Mouse (Mus musculus): Measurements from ENCODE around the gene Agk. TPM values are rescaled to one million over a fixed set of nuclear protein-coding genes. Genes with fewer than 3 reads are reported as not detected.
A peak's percentile ranks its signal among the peaks of the same experiment; 100 is the strongest.

Gene Agk
- polyA plus RNA-seq, 1 experiment from 2014 or later, result 11.0 TPM

DNA sequence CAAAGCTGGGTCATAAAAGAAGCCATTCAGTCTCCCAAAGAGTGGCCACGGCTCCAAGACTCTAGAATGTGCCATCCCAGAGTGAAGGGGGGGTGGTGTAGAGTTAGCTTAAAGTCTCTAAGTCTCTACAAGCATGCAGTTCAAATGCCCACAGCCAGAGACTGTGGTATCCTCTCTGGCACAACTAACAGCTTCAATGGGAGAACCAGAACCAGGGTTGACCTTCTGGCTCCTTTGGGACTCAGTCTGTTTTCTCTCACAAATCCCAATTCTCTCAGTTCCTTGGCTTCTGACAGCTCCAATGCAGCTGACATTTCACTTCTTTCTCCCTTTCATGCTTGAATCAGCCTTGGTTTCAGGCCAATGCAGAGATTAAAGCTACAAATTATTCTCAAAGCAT is 98.0 kb downstream of the Agk start:
- Histone ChIP-seq H3K9me3 (replicated peaks; ENCODE audit: control insufficient read depth, low read length) (no peaks in the 10 kb centered on the region), H3K27me3 (ENCODE audit: control insufficient read depth, insufficient read depth, low read depth, low read length) (no peaks in the 10 kb centered on the region), H3K36me3 (ENCODE audit: control insufficient read depth, insufficient read depth) (no peaks in the 10 kb centered on the region), H3K4me2 (ENCODE audit: low read depth, low read length) (no peak overlapping the region), H3K27ac (ENCODE audit: low read length) (no peak overlapping the region), H3K4me1 (ENCODE audit: control insufficient read depth, low read depth, low read length) (no peaks in the 10 kb centered on the region), H3K4me3 (ENCODE audit: low read depth, low read length) (no peak overlapping the region), H3K9ac (ENCODE audit: low read depth, low read length) (no peak overlapping the region)
- 62% methylated on average over 1 of the region's 1 CpGs for WGBS (ENCODE audit: insufficient replicate concordance)
- ATAC-seq (ENCODE audit: low read depth), result no peak

- Histone ChIP-seq H3K4me3 (ENCODE audit: low read depth, low read length) (no peak overlapping the region), H3K27ac (ENCODE audit: low read length) (no peak overlapping the region), H3K4me1 (ENCODE audit: control insufficient read depth, low read depth, low read length) (no peaks in the 10 kb centered on the region), H3K9ac (ENCODE audit: low read depth, low read length) (no peak overlapping the region), H3K4me2 (ENCODE audit: low read depth, low read length) (no peak overlapping the region), H3K36me3 (ENCODE audit: control insufficient read depth, insufficient read depth) (no peaks in the 10 kb centered on the region), H3K9me3 (replicated peaks; ENCODE audit: control insufficient read depth, low read length) (no peaks in the 10 kb centered on the region), H3K27me3 (ENCODE audit: control insufficient read depth, insufficient read depth, low read depth, low read length) (no peaks in the 10 kb centered on the region)
- 64% methylated on average over 1 of the region's 1 CpGs for WGBS (ENCODE audit: insufficient replicate concordance)
- no peak for ATAC-seq (ENCODE audit: low read depth)
Observed at GRCm38 (mm10) chr6:40423774-40424173, 98.8 kb downstream of the Agk start.

DNA sequence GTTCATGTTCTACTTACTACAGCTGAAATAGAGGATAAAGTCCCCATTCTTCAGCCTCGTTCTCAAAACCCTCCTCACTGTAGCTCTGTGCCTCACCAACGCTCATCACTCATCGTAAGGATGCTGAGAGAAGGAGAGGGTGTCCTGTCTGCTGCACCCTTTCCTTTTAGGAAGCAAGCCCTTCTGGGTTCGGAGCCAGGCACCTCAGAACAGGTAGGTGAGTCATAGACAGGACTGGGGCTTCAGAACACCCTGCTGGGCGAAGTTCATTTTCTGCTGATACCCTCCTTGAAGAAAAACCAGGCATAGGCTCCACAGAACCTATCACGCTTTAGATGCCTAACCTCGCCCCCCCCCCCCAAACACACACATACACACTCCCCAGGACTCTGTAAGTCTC is 102.5 kb downstream of the Agk start:
- Histone ChIP-seq H3K4me1 (ENCODE audit: control insufficient read depth, low read depth, low read length) (peaks cover 2% of the 10 kb centered on the region), H3K27me3 (ENCODE audit: control insufficient read depth, insufficient read depth, low read depth, low read length) (no peaks in the 10 kb centered on the region), H3K27ac (ENCODE audit: low read length) (no peak overlapping the region), H3K4me2 (ENCODE audit: low read depth, low read length) (no peak overlapping the region), H3K9ac (ENCODE audit: low read depth, low read length) (no peak overlapping the region), H3K9me3 (replicated peaks; ENCODE audit: control insufficient read depth, low read length) (no peaks in the 10 kb centered on the region), H3K4me3 (ENCODE audit: low read depth, low read length) (no peak overlapping the region), H3K36me3 (ENCODE audit: control insufficient read depth, insufficient read depth) (no peaks in the 10 kb centered on the region)
- ATAC-seq (ENCODE audit: low read depth), result no peak
- 62% methylated on average over 7 of the region's 7 CpGs for WGBS (ENCODE audit: insufficient replicate concordance)

DNA sequence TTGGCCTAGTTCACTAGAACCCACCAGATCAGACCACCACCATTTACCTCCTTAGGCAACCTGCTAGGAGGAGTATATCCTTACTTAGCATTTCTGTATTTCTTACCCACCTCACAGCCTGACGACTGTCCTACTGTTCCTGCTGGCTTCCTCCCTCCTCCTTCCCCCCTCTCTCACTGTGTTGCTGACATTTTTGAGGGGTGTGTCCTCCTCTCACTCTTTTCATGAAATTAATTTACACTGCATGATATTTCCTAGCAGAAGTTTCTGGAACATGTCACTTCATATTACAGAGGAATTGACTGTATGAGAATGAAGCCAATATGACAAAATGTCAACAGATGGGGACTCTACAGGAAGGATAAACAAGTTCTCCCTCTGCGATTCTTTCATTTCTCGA is 103.7 kb downstream of the Agk start:
- H3K27me3 ChIP-seq (ENCODE audit: control insufficient read depth, insufficient read depth, low read depth, low read length), result no peaks in the 10 kb centered on the region
- H3K4me1 ChIP-seq (ENCODE audit: control insufficient read depth, low read depth, low read length), result peaks cover 2% of the 10 kb centered on the region
- H3K4me3 ChIP-seq (ENCODE audit: low read depth, low read length), result no peak overlapping the region
- WGBS (ENCODE audit: insufficient replicate concordance), result 56% methylated on average over 3 of the region's 3 CpGs
- no peak overlapping the region for H3K4me2 ChIP-seq (ENCODE audit: low read depth, low read length)
- no peaks in the 10 kb centered on the region for H3K9me3 ChIP-seq (replicated peaks; ENCODE audit: control insufficient read depth, low read length)
- no peak for ATAC-seq (ENCODE audit: low read depth)
- H3K27ac ChIP-seq (ENCODE audit: low read length), result no peak overlapping the region
- no peaks in the 10 kb centered on the region for H3K36me3 ChIP-seq (ENCODE audit: control insufficient read depth, insufficient read depth)
- H3K9ac ChIP-seq (ENCODE audit: low read depth, low read length), result no peak overlapping the region

GRCm38 (mm10) chr6:40429521-40429931 is 104.6 kb downstream of the Agk start:
- peaks cover 4% of the 10 kb centered on the region for H3K27me3 ChIP-seq (ENCODE audit: control insufficient read depth, insufficient read depth, low read depth, low read length)
- no peak overlapping the region for H3K9ac ChIP-seq (ENCODE audit: low read depth, low read length)
- H3K4me2 ChIP-seq (ENCODE audit: low read depth, low read length), result no peak overlapping the region
- ATAC-seq (ENCODE audit: low read depth), result peak; percentile 70
- H3K9me3 ChIP-seq (replicated peaks; ENCODE audit: control insufficient read depth, low read length), result no peaks in the 10 kb centered on the region
- peaks cover 2% of the 10 kb centered on the region for H3K4me1 ChIP-seq (ENCODE audit: control insufficient read depth, low read depth, low read length)
- H3K4me3 ChIP-seq (ENCODE audit: low read depth, low read length), result no peak overlapping the region
- 60% methylated on average over 4 of the region's 4 CpGs for WGBS (ENCODE audit: insufficient replicate concordance)
- no peak overlapping the region for H3K27ac ChIP-seq (ENCODE audit: low read length)
- H3K36me3 ChIP-seq (ENCODE audit: control insufficient read depth, insufficient read depth), result no peaks in the 10 kb centered on the region

- no peaks in the 10 kb centered on the region for H3K36me3 ChIP-seq (ENCODE audit: control insufficient read depth, insufficient read depth)
- peaks cover 2% of the 10 kb centered on the region for H3K4me1 ChIP-seq (ENCODE audit: control insufficient read depth, low read depth, low read length)
- no peak overlapping the region for H3K4me3 ChIP-seq (ENCODE audit: low read depth, low read length)
- 37% methylated on average over 3 of the region's 3 CpGs for WGBS (ENCODE audit: insufficient replicate concordance)
- H3K27ac ChIP-seq (ENCODE audit: low read length), result no peak overlapping the region
- no peak overlapping the region for H3K9ac ChIP-seq (ENCODE audit: low read depth, low read length)
- H3K4me2 ChIP-seq (ENCODE audit: low read depth, low read length), result no peak overlapping the region
- no peak for ATAC-seq (ENCODE audit: low read depth)
- H3K27me3 ChIP-seq (ENCODE audit: control insufficient read depth, insufficient read depth, low read depth, low read length), result peaks cover 11% of the 10 kb centered on the region
- no peaks in the 10 kb centered on the region for H3K9me3 ChIP-seq (replicated peaks; ENCODE audit: control insufficient read depth, low read length)
Observed at GRCm38 (mm10) chr6:40430251-40430650, 105.3 kb downstream of the Agk start.

GRCm38 (mm10) chr6:40430878-40431277 is 105.9 kb downstream of the Agk start:
- no peaks in the 10 kb centered on the region for H3K9me3 ChIP-seq (replicated peaks; ENCODE audit: control insufficient read depth, low read length)
- no peak overlapping the region for H3K9ac ChIP-seq (ENCODE audit: low read depth, low read length)
- H3K27me3 ChIP-seq (ENCODE audit: control insufficient read depth, insufficient read depth, low read depth, low read length), result peaks cover 17% of the 10 kb centered on the region
- H3K36me3 ChIP-seq (ENCODE audit: control insufficient read depth, insufficient read depth), result no peaks in the 10 kb centered on the region
- peaks cover 2% of the 10 kb centered on the region for H3K4me1 ChIP-seq (ENCODE audit: control insufficient read depth, low read depth, low read length)
- H3K27ac ChIP-seq (ENCODE audit: low read length), result no peak overlapping the region
- no peak overlapping the region for H3K4me3 ChIP-seq (ENCODE audit: low read depth, low read length)
- ATAC-seq (ENCODE audit: low read depth), result no peak
- WGBS (ENCODE audit: insufficient replicate concordance), result 40% methylated on average over 3 of the region's 3 CpGs
- H3K4me2 ChIP-seq (ENCODE audit: low read depth, low read length), result no peak overlapping the region

DNA sequence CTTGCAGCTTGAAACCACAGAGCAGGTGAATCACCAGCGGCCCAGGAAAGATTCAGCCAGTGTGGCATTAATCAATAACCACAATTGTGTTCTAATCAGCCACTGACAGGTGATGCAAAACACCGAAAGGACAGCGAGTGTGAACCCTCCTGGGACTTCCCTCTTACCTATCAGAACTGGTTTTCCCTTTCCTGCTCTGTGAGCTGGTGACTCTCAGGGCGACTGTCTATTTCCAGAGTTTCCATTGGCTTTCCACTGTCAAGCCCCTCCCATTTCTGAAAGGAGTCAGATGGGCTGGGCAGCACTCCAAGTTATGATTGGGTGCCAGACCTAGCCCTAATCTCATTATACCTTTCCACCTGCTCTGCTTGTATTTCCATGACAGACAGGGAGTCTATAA is 106.4 kb downstream of the Agk start:
- no peaks in the 10 kb centered on the region for H3K36me3 ChIP-seq (ENCODE audit: control insufficient read depth, insufficient read depth)
- no peak overlapping the region for H3K4me2 ChIP-seq (ENCODE audit: low read depth, low read length)
- H3K9ac ChIP-seq (ENCODE audit: low read depth, low read length), result no peak overlapping the region
- H3K4me1 ChIP-seq (ENCODE audit: control insufficient read depth, low read depth, low read length), result peaks cover 2% of the 10 kb centered on the region
- no peak overlapping the region for H3K27ac ChIP-seq (ENCODE audit: low read length)
- WGBS (ENCODE audit: insufficient replicate concordance), result 37% methylated on average over 4 of the region's 4 CpGs
- no peak overlapping the region for H3K4me3 ChIP-seq (ENCODE audit: low read depth, low read length)
- ATAC-seq (ENCODE audit: low read depth), result no peak
- peaks cover 22% of the 10 kb centered on the region for H3K27me3 ChIP-seq (ENCODE audit: control insufficient read depth, insufficient read depth, low read depth, low read length)
- no peaks in the 10 kb centered on the region for H3K9me3 ChIP-seq (replicated peaks; ENCODE audit: control insufficient read depth, low read length)

DNA sequence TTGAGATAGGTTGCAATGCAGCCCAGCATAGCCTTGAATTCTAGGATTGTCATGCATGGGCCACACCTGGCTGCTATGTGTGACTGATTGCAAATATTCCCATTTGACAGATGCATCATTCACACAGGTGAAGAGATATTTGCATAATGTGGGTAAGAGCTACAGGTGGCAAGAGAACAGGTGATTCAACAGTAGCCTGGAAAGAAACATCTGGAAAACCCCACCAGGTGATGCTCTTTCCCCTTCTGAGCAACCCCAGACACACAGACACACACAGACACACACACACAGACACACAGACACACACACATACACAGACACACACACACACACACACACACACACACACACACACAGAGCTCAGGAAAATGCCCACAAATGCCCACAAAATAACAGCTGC is 106.8 kb downstream of the Agk start:
- no peak for ATAC-seq (ENCODE audit: low read depth)
- no peaks in the 10 kb centered on the region for H3K36me3 ChIP-seq (ENCODE audit: control insufficient read depth, insufficient read depth)
- no peak overlapping the region for H3K9ac ChIP-seq (ENCODE audit: low read depth, low read length)
- H3K9me3 ChIP-seq (replicated peaks; ENCODE audit: control insufficient read depth, low read length), result no peaks in the 10 kb centered on the region
- no peak overlapping the region for H3K4me2 ChIP-seq (ENCODE audit: low read depth, low read length)
- H3K27me3 ChIP-seq (ENCODE audit: control insufficient read depth, insufficient read depth, low read depth, low read length), result peaks cover 22% of the 10 kb centered on the region
- peaks cover 2% of the 10 kb centered on the region for H3K4me1 ChIP-seq (ENCODE audit: control insufficient read depth, low read depth, low read length)
- H3K4me3 ChIP-seq (ENCODE audit: low read depth, low read length), result no peak overlapping the region
- H3K27ac ChIP-seq (ENCODE audit: low read length), result no peak overlapping the region
